In genomic region chr1:132125803-132126405, GRCm38 (mm10) we compare ENCODE assay signal across 9 mouse cellular contexts. TPM values are rescaled to one million over a fixed set of nuclear protein-coding genes. Genes with fewer than 3 reads are reported as not detected.
DNase-seq lines count a peak whose midpoint lies in the region; ATAC-seq and TF ChIP-seq lines count a peak whose summit lies in the region.
"Had no signal": no experiment of that assay in that cellular context is flagged by ENCODE, and none has a peak within 500 bp of the region (broad histone marks: within the 10 kb centered on the region; RNA-seq: fewer than 3 reads in every experiment).

No protein-coding gene starts in this region.

- 0 out of 2 replicates have a peak overlapping the region, but pooled peaks have one; percentile 11 for H3K9ac ChIP-seq in intestine, postnatal 0 days (ENCODE audit: low read depth, low read length)
- H3K9ac ChIP-seq in lung, postnatal 0 days (replicated peaks; ENCODE audit: low read depth): no peak overlapping the region

- no peak overlapping the region for H3K4me3 ChIP-seq in intestine, postnatal 0 days (ENCODE audit: low read depth, low read length)
- no peak overlapping the region for H3K4me3 ChIP-seq in lung, postnatal 0 days (ENCODE audit: low read depth, low read length)
- H3K4me3 ChIP-seq: erythroblast, embryonic 14.5 days had no signal

- WGBS in intestine, postnatal 0 days: 27% methylated on average over 6 of the region's 6 CpGs
- 37% methylated on average over 6 of the region's 6 CpGs for WGBS in lung, postnatal 0 days

- peak; percentile 78 for DNase-seq in layer of hippocampus, adult 9-11 months
- no peak for DNase-seq in layer of hippocampus, adult 9-10 months (ENCODE audit: low spot score)
- peak; percentile 90 for DNase-seq in brain, adult 2 months (ENCODE audit: low read depth, low spot score)
- peak; percentile 57 for DNase-seq in lung, postnatal 0 days (ENCODE audit: low spot score)
- DNase-seq in frontal cortex, postnatal 14 days (ENCODE audit: low spot score in 2 of 2): no peak
- DNase-seq: adrenal gland, postnatal 10 days had no signal

- peak; percentile 89 for ATAC-seq in intestine, postnatal 0 days
- ATAC-seq in lung, postnatal 0 days: peak; percentile 32; the same call in 1 of the 2 replicates
- ATAC-seq in monocyte, adult 5-6 weeks (replicated peaks; ENCODE audit: insufficient number of reproducible peaks, low FRiP score, low TSS enrichment, poor library complexity, severe bottlenecking): no peak

- peak overlapping the region; percentile 40 for H3K4me2 ChIP-seq in intestine, postnatal 0 days (replicated peaks; ENCODE audit: low read depth)
- no peak overlapping the region for H3K4me2 ChIP-seq in lung, postnatal 0 days (replicated peaks; ENCODE audit: low read depth, low read length)

- no peak for TF ChIP-seq CTCF in intestine, postnatal 0 days (IDR thresholded peaks at IDR 0.05; ENCODE audit: low read depth)
- no peak for TF ChIP-seq CTCF in lung, postnatal 0 days (IDR thresholded peaks at IDR 0.05)

- TF ChIP-seq EP300 in lung, postnatal 0 days (IDR thresholded peaks at IDR 0.05): no peak

- H3K4me1 ChIP-seq in intestine, postnatal 0 days (replicated peaks; ENCODE audit: control insufficient read depth, insufficient read depth, low read length): peaks cover 12% of the 10 kb centered on the region
- H3K4me1 ChIP-seq in lung, postnatal 0 days (ENCODE audit: insufficient read depth, low read depth, low read length): peaks cover 10% of the 10 kb centered on the region

- H3K36me3 ChIP-seq in intestine, postnatal 0 days (ENCODE audit: control insufficient read depth, insufficient read depth): 0 out of 2 replicates have a peak, but pooled peaks cover 3% of the 10 kb centered on the region
- no peaks in the 10 kb centered on the region for H3K36me3 ChIP-seq in lung, postnatal 0 days (ENCODE audit: insufficient read depth, low read length)

- H3K27ac ChIP-seq in intestine, postnatal 0 days (ENCODE audit: low read depth, low read length): peak overlapping the region; percentile 81
- peak overlapping the region; percentile 55 for H3K27ac ChIP-seq in lung, postnatal 0 days (ENCODE audit: low read length)

- H3K27me3 ChIP-seq in intestine, postnatal 0 days (replicated peaks; ENCODE audit: control insufficient read depth, insufficient read depth, low read length): no peaks in the 10 kb centered on the region
- H3K27me3 ChIP-seq in lung, postnatal 0 days (replicated peaks; ENCODE audit: insufficient read depth, low read length): no peaks in the 10 kb centered on the region

- H3K9me3 ChIP-seq in intestine, postnatal 0 days (ENCODE audit: control insufficient read depth): no peaks in the 10 kb centered on the region
- no peaks in the 10 kb centered on the region for H3K9me3 ChIP-seq in lung, postnatal 0 days (ENCODE audit: low read length)

RNA-seq across cellular contexts. Expression of gene Cdk18, which starts 13.6 kb away (rescaled TPM):
- polyA plus RNA-seq in intestine, postnatal 0 days (2015; fragmentation: Nextera tagmentation; extraction: Ambion mirVana): 33.7 and 39.3 TPM in 2 replicates
- 6.5 and 6.9 TPM in 2 replicates for polyA plus RNA-seq in lung, postnatal 0 days (2015; fragmentation: Nextera tagmentation; extraction: Ambion mirVana)
- 0.43 to 2.9 TPM in 2 of 3 replicates, not detected in the other for total RNA-seq in monocyte, adult 5-6 weeks (2017)
- polyA plus RNA-seq: erythroblast, embryonic 14.5 days had no signal

RNA-seq across cellular contexts. Expression of gene Mfsd4a, which starts 58.0 kb away (rescaled TPM):
- polyA plus RNA-seq in intestine, postnatal 0 days (2015; fragmentation: Nextera tagmentation; extraction: Ambion mirVana): 6.1 and 7.0 TPM in 2 replicates
- polyA plus RNA-seq in lung, postnatal 0 days (2015; fragmentation: Nextera tagmentation; extraction: Ambion mirVana): 7.5 and 8.4 TPM in 2 replicates
- total RNA-seq in monocyte, adult 5-6 weeks (2017): 4.2 to 7.2 TPM (median 5.1 TPM) in 3 replicates
- polyA plus RNA-seq: erythroblast, embryonic 14.5 days had no signal

Comparison
In these comparisons a context has a peak if more than half of its experiments do, and no peak if none do; other contexts are left out.
1. DNase-seq: peak in layer of hippocampus, adult 9-11 months (single experiment), brain, adult 2 months (single experiment) and lung, postnatal 0 days (single experiment); none in layer of hippocampus, adult 9-10 months (single experiment) and frontal cortex, postnatal 14 days (0 of 2).